8 mouse cellular contexts compared by ENCODE assay signal in the genomic region with DNA sequence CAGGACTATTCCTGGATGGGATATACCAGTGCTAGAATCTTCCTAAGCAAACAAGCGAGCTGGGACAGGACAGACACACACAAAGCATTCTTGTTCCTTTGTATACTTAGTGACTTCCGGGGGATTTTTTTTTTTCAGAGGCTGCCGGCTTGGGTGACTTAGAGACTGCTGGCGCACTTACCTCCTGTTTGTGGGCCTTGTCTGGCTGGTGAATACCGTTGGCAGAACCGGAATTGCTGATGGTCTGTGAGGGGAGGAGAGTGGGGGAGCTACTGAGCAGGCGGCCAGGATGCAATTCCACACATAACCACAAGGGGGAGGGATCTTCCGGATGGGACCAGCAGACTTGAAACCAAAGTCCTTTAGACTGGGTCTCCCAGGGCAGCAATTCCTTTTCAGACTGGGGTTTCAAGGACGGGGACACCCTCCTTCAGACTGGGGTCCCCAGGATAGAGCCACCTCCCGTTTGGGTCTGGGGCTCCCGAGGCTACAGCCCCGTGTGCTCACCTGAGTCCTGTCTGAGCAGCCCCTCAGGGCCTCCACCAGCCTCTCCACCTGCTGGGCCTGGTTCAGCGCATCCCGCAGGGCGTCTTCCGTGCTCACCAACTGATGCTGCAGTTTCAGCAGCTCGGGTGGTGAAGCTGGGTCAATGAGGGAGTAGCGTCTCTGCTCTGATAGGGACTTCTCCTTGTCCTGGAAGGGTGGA. TPM values are rescaled to one million over a fixed set of nuclear protein-coding genes. Genes with fewer than 3 reads are reported as not detected.
DNase-seq lines count a peak whose midpoint lies in the region; ATAC-seq lines count a peak whose summit lies in the region.

No protein-coding gene starts in this region.

- 0 out of 2 replicates have a peak overlapping the region, but pooled peaks have one; percentile 13 for H3K27ac ChIP-seq in hindbrain, embryonic 12.5 days

- no peak overlapping the region for H3K4me3 ChIP-seq in hindbrain, embryonic 12.5 days

- no peak overlapping the region for H3K4me2 ChIP-seq in hindbrain, embryonic 12.5 days (replicated peaks)

- H3K9ac ChIP-seq in hindbrain, embryonic 12.5 days: no peak overlapping the region

- 0 out of 2 replicates have a peak, but pooled peaks cover 3% of the 10 kb centered on the region for H3K4me1 ChIP-seq in hindbrain, embryonic 12.5 days

- ATAC-seq in hindbrain, embryonic 12.5 days (ENCODE audit: low FRiP score): peak; percentile 29; the same call in 1 of the 2 replicates

- 27% methylated on average over 18 of the region's 18 CpGs for WGBS in hindbrain, embryonic 12.5 days

- peak; percentile 86 for DNase-seq in NIH3T3 (ENCODE audit: low read depth)
- DNase-seq in cerebellum, adult 9-11 months: peak; percentile 74
- peak; percentile 69 to 80 for DNase-seq in frontal cortex, postnatal 10 days (ENCODE audit: low spot score in 2 of 2)
- peak; percentile 92 to 93 for DNase-seq in layer of hippocampus, postnatal 10 days (ENCODE audit: low spot score in 2 of 2)
- peak; percentile 93 for DNase-seq in lung, postnatal 14 days
- DNase-seq in retina, postnatal 7 days (ENCODE audit: low read depth, low spot score): peak; percentile 71
- DNase-seq in urinary bladder, adult 18-20 months (ENCODE audit: low spot score in 2 of 2): peak; percentile 52 to 68

- H3K27me3 ChIP-seq in hindbrain, embryonic 12.5 days: no peaks in the 10 kb centered on the region

- H3K9me3 ChIP-seq in hindbrain, embryonic 12.5 days (replicated peaks): no peaks in the 10 kb centered on the region

- peaks cover 71% of the 10 kb centered on the region for H3K36me3 ChIP-seq in hindbrain, embryonic 12.5 days

RNA-seq across cellular contexts. Expression of a gene that starts 35.3 kb away (rescaled TPM):
- polyA plus RNA-seq in hindbrain, embryonic 12.5 days (2016; fragmentation: Nextera tagmentation; extraction: Ambion mirVana): 95.9 and 99.9 TPM in 2 replicates
- 10 to 100 TPM; 35.6 to 46.3 TPM for total RNA-seq in layer of hippocampus, postnatal 10 days (2021)
